Mouse (Mus musculus): ENCODE measurements at regions not wholly inside any gene's neighbourhood (a gene's known extent, or its start where the extent isn't known, plus 50 kb on each side); places are given as distances from the start of the nearest gene placed in this dataset.

- no peaks in the 10 kb centered on the region for H3K4me1 ChIP-seq (ENCODE audit: control insufficient read depth, insufficient read depth, insufficient read length, low read length)
- no peaks in the 10 kb centered on the region for H3K36me3 ChIP-seq (ENCODE audit: control insufficient read depth, insufficient read depth, low read length)
- H3K4me3 ChIP-seq (ENCODE audit: low read depth, low read length): no peak overlapping the region
- H3K27ac ChIP-seq (ENCODE audit: insufficient read depth, low read depth, low read length): no peak overlapping the region
- no peak for TF ChIP-seq CTCF (IDR thresholded peaks at IDR 0.05; ENCODE audit: extremely low read depth, insufficient read length, insufficient replicate concordance, low read depth, low read length)
- TF ChIP-seq POLR2A (IDR thresholded peaks at IDR 0.05; ENCODE audit: low read depth, low read length): no peak
- no peaks in the 10 kb centered on the region for H3K27me3 ChIP-seq (ENCODE audit: control insufficient read depth, insufficient read depth, low read length)
- 56% methylated on average over 6 of the region's 6 CpGs for WGBS
Measured at GRCm38 (mm10) chr5:111852682-111853081, 119.0 kb downstream of the Gm26897 start.

GRCm38 (mm10) chr5:111855366-111855765, 121.6 kb downstream of the Gm26897 start:
- WGBS: 46% methylated on average over 2 of the region's 2 CpGs
- H3K4me3 ChIP-seq (ENCODE audit: low read depth, low read length): no peak overlapping the region
- no peak for TF ChIP-seq CTCF (IDR thresholded peaks at IDR 0.05; ENCODE audit: extremely low read depth, insufficient read length, insufficient replicate concordance, low read depth, low read length)
- no peak for TF ChIP-seq POLR2A (IDR thresholded peaks at IDR 0.05; ENCODE audit: low read depth, low read length)

GRCm38 (mm10) chr5:111857200-111857599, 123.5 kb downstream of the Gm26897 start:
- Histone ChIP-seq H3K27ac (ENCODE audit: insufficient read depth, low read depth, low read length) (no peak overlapping the region), H3K4me1 (ENCODE audit: control insufficient read depth, insufficient read depth, insufficient read length, low read length) (no peaks in the 10 kb centered on the region), H3K27me3 (ENCODE audit: control insufficient read depth, insufficient read depth, low read length) (no peaks in the 10 kb centered on the region), H3K36me3 (ENCODE audit: control insufficient read depth, insufficient read depth, low read length) (no peaks in the 10 kb centered on the region), H3K4me3 (ENCODE audit: low read depth, low read length) (no peak overlapping the region)
- WGBS: 85% methylated on average over 7 of the region's 7 CpGs
- TF ChIP-seq CTCF (IDR thresholded peaks at IDR 0.05; ENCODE audit: extremely low read depth, insufficient read length, insufficient replicate concordance, low read depth, low read length): no peak
- TF ChIP-seq POLR2A (IDR thresholded peaks at IDR 0.05; ENCODE audit: low read depth, low read length): no peak

More at GRCm38 (mm10) chr5:111855366-111855765, 121.6 kb downstream of the Gm26897 start:
- H3K27me3 ChIP-seq (ENCODE audit: control insufficient read depth, insufficient read depth, low read length): no peaks in the 10 kb centered on the region
- H3K4me1 ChIP-seq (ENCODE audit: control insufficient read depth, insufficient read depth, insufficient read length, low read length): no peaks in the 10 kb centered on the region
- H3K36me3 ChIP-seq (ENCODE audit: control insufficient read depth, insufficient read depth, low read length): no peaks in the 10 kb centered on the region
- H3K27ac ChIP-seq (ENCODE audit: insufficient read depth, low read depth, low read length): no peak overlapping the region

- Histone ChIP-seq H3K4me3 (ENCODE audit: low read depth, low read length) (no peak overlapping the region), H3K27ac (ENCODE audit: insufficient read depth, low read depth, low read length) (no peak overlapping the region), H3K27me3 (ENCODE audit: control insufficient read depth, insufficient read depth, low read length) (no peaks in the 10 kb centered on the region), H3K4me1 (ENCODE audit: control insufficient read depth, insufficient read depth, insufficient read length, low read length) (no peaks in the 10 kb centered on the region), H3K36me3 (ENCODE audit: control insufficient read depth, insufficient read depth, low read length) (no peaks in the 10 kb centered on the region)
- WGBS: 82% methylated on average over 1 of the region's 1 CpGs
- TF ChIP-seq CTCF (IDR thresholded peaks at IDR 0.05; ENCODE audit: extremely low read depth, insufficient read length, insufficient replicate concordance, low read depth, low read length) (no peak), POLR2A (IDR thresholded peaks at IDR 0.05; ENCODE audit: low read depth, low read length) (no peak)
Measured at GRCm38 (mm10) chr5:111860436-111860835, 126.7 kb downstream of the Gm26897 start.

GRCm38 (mm10) chr5:111862331-111862730, 128.6 kb downstream of the Gm26897 start:
- Histone ChIP-seq H3K4me1 (ENCODE audit: control insufficient read depth, insufficient read depth, insufficient read length, low read length) (no peaks in the 10 kb centered on the region), H3K27ac (ENCODE audit: insufficient read depth, low read depth, low read length) (no peak overlapping the region), H3K4me3 (ENCODE audit: low read depth, low read length) (no peak overlapping the region), H3K27me3 (ENCODE audit: control insufficient read depth, insufficient read depth, low read length) (no peaks in the 10 kb centered on the region), H3K36me3 (ENCODE audit: control insufficient read depth, insufficient read depth, low read length) (no peaks in the 10 kb centered on the region)
- TF ChIP-seq POLR2A (IDR thresholded peaks at IDR 0.05; ENCODE audit: low read depth, low read length): no peak
- TF ChIP-seq CTCF (IDR thresholded peaks at IDR 0.05; ENCODE audit: extremely low read depth, insufficient read length, insufficient replicate concordance, low read depth, low read length): no peak
- WGBS: 90% methylated on average over 4 of the region's 4 CpGs

- WGBS: 26% methylated on average over 7 of the region's 7 CpGs
Measured at GRCm38 (mm10) chr5:111863922-111864321, 130.2 kb downstream of the Gm26897 start.

GRCm38 (mm10) chr5:111864606-111865005, 130.9 kb downstream of the Gm26897 start:
- WGBS: 52% methylated on average over 13 of the region's 13 CpGs

More at GRCm38 (mm10) chr5:111863922-111864321, 130.2 kb downstream of the Gm26897 start:
- Histone ChIP-seq H3K27me3 (ENCODE audit: control insufficient read depth, insufficient read depth, low read length) (no peaks in the 10 kb centered on the region), H3K4me1 (ENCODE audit: control insufficient read depth, insufficient read depth, insufficient read length, low read length) (no peaks in the 10 kb centered on the region), H3K36me3 (ENCODE audit: control insufficient read depth, insufficient read depth, low read length) (no peaks in the 10 kb centered on the region), H3K27ac (ENCODE audit: insufficient read depth, low read depth, low read length) (no peak overlapping the region), H3K4me3 (ENCODE audit: low read depth, low read length) (no peak overlapping the region)
- TF ChIP-seq CTCF (IDR thresholded peaks at IDR 0.05; ENCODE audit: extremely low read depth, insufficient read length, insufficient replicate concordance, low read depth, low read length) (no peak), POLR2A (IDR thresholded peaks at IDR 0.05; ENCODE audit: low read depth, low read length) (no peak)

More at GRCm38 (mm10) chr5:111864606-111865005, 130.9 kb downstream of the Gm26897 start:
- TF ChIP-seq POLR2A (IDR thresholded peaks at IDR 0.05; ENCODE audit: low read depth, low read length): no peak
- no peak for TF ChIP-seq CTCF (IDR thresholded peaks at IDR 0.05; ENCODE audit: extremely low read depth, insufficient read length, insufficient replicate concordance, low read depth, low read length)
- Histone ChIP-seq H3K36me3 (ENCODE audit: control insufficient read depth, insufficient read depth, low read length) (no peaks in the 10 kb centered on the region), H3K27ac (ENCODE audit: insufficient read depth, low read depth, low read length) (no peak overlapping the region), H3K4me3 (ENCODE audit: low read depth, low read length) (no peak overlapping the region), H3K27me3 (ENCODE audit: control insufficient read depth, insufficient read depth, low read length) (no peaks in the 10 kb centered on the region), H3K4me1 (ENCODE audit: control insufficient read depth, insufficient read depth, insufficient read length, low read length) (no peaks in the 10 kb centered on the region)

All from small intestine, adult 2 months (tissue).